Mouse (Mus musculus): Measurements from ENCODE around the gene Nploc4. TPM values are rescaled to one million over a fixed set of nuclear protein-coding genes. Genes with fewer than 3 reads are reported as not detected.

The Nploc4 gene
- polyA plus RNA-seq, 1 experiment from 2014 or later, result 34.5 TPM

- Histone ChIP-seq H3K4me2 (peak within 1 kb of the TSS; percentile 90), H3K4me1 (peaks cover 20% of the 10 kb centered on the region), H3K9ac (peak within 1 kb of the TSS; percentile 93), H3K27ac (peak within 1 kb of the TSS; percentile 73), H3K36me3 (peaks cover 38% of the 10 kb centered on the region), H3K9me3 (no peaks in the 10 kb centered on the region), H3K4me3 (peak within 1 kb of the TSS; percentile 87), H3K27me3 (no peaks in the 10 kb centered on the region)
- 3% methylated on average over 62 of the region's 62 CpGs for WGBS
- peak; percentile 91 for ATAC-seq (ENCODE audit: borderline replicate concordance, extremely low read depth, low FRiP score, low TSS enrichment)
Measured at GRCm38 (mm10) chr11:120457772-120458751, 20.6 kb upstream of the Nploc4 start, which contains the start of the genes Oxld1 and Ccdc137. Oxld1 (minus strand) TSS chr11:120458068. Ccdc137 (plus strand) TSS chr11:120458115.

GRCm38 (mm10) chr11:120457370-120457769 lies 19.9 kb upstream of the Nploc4 start:
- H3K36me3 ChIP-seq, result peaks cover 31% of the 10 kb centered on the region
- peaks cover 20% of the 10 kb centered on the region for H3K4me1 ChIP-seq
- no peaks in the 10 kb centered on the region for H3K27me3 ChIP-seq
- peak overlapping the region; percentile 73 for H3K27ac ChIP-seq
- no peaks in the 10 kb centered on the region for H3K9me3 ChIP-seq
- no peak for ATAC-seq (ENCODE audit: borderline replicate concordance, extremely low read depth, low FRiP score, low TSS enrichment)
- peak overlapping the region; percentile 90 for H3K4me2 ChIP-seq
- 18% methylated on average over 14 of the region's 14 CpGs for WGBS
- H3K9ac ChIP-seq, result peak overlapping the region; percentile 93
- H3K4me3 ChIP-seq, result peak overlapping the region; percentile 87

- Histone ChIP-seq H3K27me3 (no peaks in the 10 kb centered on the region), H3K9ac (no peak overlapping the region), H3K36me3 (peaks cover 13% of the 10 kb centered on the region; the same call in 1 of the 2 replicates), H3K4me1 (peaks cover 20% of the 10 kb centered on the region), H3K27ac (no peak overlapping the region), H3K4me2 (no peak overlapping the region), H3K9me3 (no peaks in the 10 kb centered on the region), H3K4me3 (no peak overlapping the region)
- ATAC-seq (ENCODE audit: borderline replicate concordance, extremely low read depth, low FRiP score, low TSS enrichment), result no peak
- WGBS, result 88% methylated on average over 7 of the region's 7 CpGs
Measured at GRCm38 (mm10) chr11:120455413-120455812, 17.9 kb upstream of the Nploc4 start.

GRCm38 (mm10) chr11:120454965-120455364 lies 17.5 kb upstream of the Nploc4 start:
- no peak overlapping the region for H3K4me2 ChIP-seq
- no peak overlapping the region for H3K4me3 ChIP-seq
- 88% methylated on average over 4 of the region's 4 CpGs for WGBS
- H3K9ac ChIP-seq, result no peak overlapping the region
- peaks cover 20% of the 10 kb centered on the region for H3K4me1 ChIP-seq
- no peak for ATAC-seq (ENCODE audit: borderline replicate concordance, extremely low read depth, low FRiP score, low TSS enrichment)
- H3K27me3 ChIP-seq, result no peaks in the 10 kb centered on the region
- no peaks in the 10 kb centered on the region for H3K9me3 ChIP-seq
- peaks cover 11% of the 10 kb centered on the region; the same call in 1 of the 2 replicates for H3K36me3 ChIP-seq
- no peak overlapping the region for H3K27ac ChIP-seq

- no peaks in the 10 kb centered on the region for H3K27me3 ChIP-seq
- peaks cover 3% of the 10 kb centered on the region; the same call in 1 of the 2 replicates for H3K36me3 ChIP-seq
- H3K4me3 ChIP-seq, result no peak within 1 kb of the TSS
- H3K4me1 ChIP-seq, result peaks cover 9% of the 10 kb centered on the region
- H3K4me2 ChIP-seq, result no peak within 1 kb of the TSS
- H3K9me3 ChIP-seq, result no peaks in the 10 kb centered on the region
- WGBS, result 85% methylated on average over 4 of the region's 4 CpGs
- no peak within 1 kb of the TSS for H3K9ac ChIP-seq
- no peak for ATAC-seq (ENCODE audit: borderline replicate concordance, extremely low read depth, low FRiP score, low TSS enrichment)
- H3K27ac ChIP-seq, result no peak within 1 kb of the TSS
Measured at GRCm38 (mm10) chr11:120453306-120453705, 15.8 kb upstream of the Nploc4 start, which contains the start of gene Pde6g. Pde6g (minus strand) TSS chr11:120453500.

- no peaks in the 10 kb centered on the region for H3K9me3 ChIP-seq
- H3K9ac ChIP-seq, result no peak overlapping the region
- H3K36me3 ChIP-seq, result peaks cover 3% of the 10 kb centered on the region; the same call in 1 of the 2 replicates
- WGBS, result 68% methylated on average over 3 of the region's 3 CpGs
- H3K27me3 ChIP-seq, result no peaks in the 10 kb centered on the region
- H3K4me3 ChIP-seq, result no peak overlapping the region
- H3K4me2 ChIP-seq, result no peak overlapping the region
- no peak for ATAC-seq (ENCODE audit: borderline replicate concordance, extremely low read depth, low FRiP score, low TSS enrichment)
- H3K27ac ChIP-seq, result no peak overlapping the region
- peaks cover 7% of the 10 kb centered on the region for H3K4me1 ChIP-seq
Measured at GRCm38 (mm10) chr11:120452246-120452645, 14.7 kb upstream of the Nploc4 start.

- Histone ChIP-seq H3K9ac (no peak overlapping the region), H3K4me1 (no peaks in the 10 kb centered on the region), H3K4me3 (no peak overlapping the region), H3K36me3 (no peaks in the 10 kb centered on the region), H3K27ac (no peak overlapping the region), H3K9me3 (no peaks in the 10 kb centered on the region), H3K27me3 (no peaks in the 10 kb centered on the region), H3K4me2 (no peak overlapping the region)
- WGBS, result 63% methylated on average over 7 of the region's 7 CpGs
- ATAC-seq (ENCODE audit: borderline replicate concordance, extremely low read depth, low FRiP score, low TSS enrichment), result no peak
Measured at GRCm38 (mm10) chr11:120447179-120447578, 9.7 kb upstream of the Nploc4 start.

- no peaks in the 10 kb centered on the region for H3K9me3 ChIP-seq
- H3K27me3 ChIP-seq, result no peaks in the 10 kb centered on the region
- no peaks in the 10 kb centered on the region for H3K4me1 ChIP-seq
- H3K36me3 ChIP-seq, result no peaks in the 10 kb centered on the region
- WGBS, result 39% methylated on average over 3 of the region's 3 CpGs
- H3K9ac ChIP-seq, result no peak overlapping the region
- no peak overlapping the region for H3K27ac ChIP-seq
- no peak overlapping the region for H3K4me3 ChIP-seq
- no peak for ATAC-seq (ENCODE audit: borderline replicate concordance, extremely low read depth, low FRiP score, low TSS enrichment)
- H3K4me2 ChIP-seq, result no peak overlapping the region
Measured at GRCm38 (mm10) chr11:120445475-120445874, 8.0 kb upstream of the Nploc4 start.

GRCm38 (mm10) chr11:120444106-120444505 lies 6.6 kb upstream of the Nploc4 start:
- no peaks in the 10 kb centered on the region for H3K9me3 ChIP-seq
- no peak overlapping the region for H3K27ac ChIP-seq
- ATAC-seq (ENCODE audit: borderline replicate concordance, extremely low read depth, low FRiP score, low TSS enrichment), result no peak
- no peak overlapping the region for H3K4me3 ChIP-seq
- H3K9ac ChIP-seq, result no peak overlapping the region
- no peaks in the 10 kb centered on the region for H3K4me1 ChIP-seq
- no peaks in the 10 kb centered on the region for H3K27me3 ChIP-seq
- no peak overlapping the region for H3K4me2 ChIP-seq
- WGBS, result 69% methylated on average over 6 of the region's 6 CpGs
- H3K36me3 ChIP-seq, result no peaks in the 10 kb centered on the region

- H3K9ac ChIP-seq, result no peak overlapping the region
- H3K4me2 ChIP-seq, result no peak overlapping the region
- no peaks in the 10 kb centered on the region for H3K27me3 ChIP-seq
- no peak overlapping the region for H3K4me3 ChIP-seq
- no peak for ATAC-seq (ENCODE audit: borderline replicate concordance, extremely low read depth, low FRiP score, low TSS enrichment)
- H3K4me1 ChIP-seq, result no peaks in the 10 kb centered on the region
- WGBS, result 85% methylated on average over 3 of the region's 3 CpGs
- H3K36me3 ChIP-seq, result no peaks in the 10 kb centered on the region
- no peaks in the 10 kb centered on the region for H3K9me3 ChIP-seq
- no peak overlapping the region for H3K27ac ChIP-seq
Measured at GRCm38 (mm10) chr11:120442765-120443280, 5.3 kb upstream of the Nploc4 start.

GRCm38 (mm10) chr11:120442344-120442743 lies 4.8 kb upstream of the Nploc4 start, which contains the start of gene Tspan10:
Tspan10 (plus strand) TSS chr11:120442644.
- WGBS, result 82% methylated on average over 3 of the region's 3 CpGs

More at GRCm38 (mm10) chr11:120442344-120442743, 4.8 kb upstream of the Nploc4 start, which contains the start of gene Tspan10:
- no peak within 1 kb of the TSS for H3K9ac ChIP-seq
- no peaks in the 10 kb centered on the region for H3K36me3 ChIP-seq
- no peak within 1 kb of the TSS for H3K4me2 ChIP-seq
- no peak for ATAC-seq (ENCODE audit: borderline replicate concordance, extremely low read depth, low FRiP score, low TSS enrichment)
- H3K27me3 ChIP-seq, result no peaks in the 10 kb centered on the region
- H3K27ac ChIP-seq, result no peak within 1 kb of the TSS
- H3K4me1 ChIP-seq, result no peaks in the 10 kb centered on the region
- H3K4me3 ChIP-seq, result no peak within 1 kb of the TSS
- H3K9me3 ChIP-seq, result no peaks in the 10 kb centered on the region
